22 mouse cellular contexts compared by ENCODE assay signal in genomic region chr2:20618396-20618795, GRCm38 (mm10).
DNase-seq lines count a peak whose midpoint lies in the region; ATAC-seq and TF ChIP-seq lines count a peak whose summit lies in the region.
"Had no signal": no experiment of that assay in that cellular context is flagged by ENCODE, and none has a peak within 500 bp of the region (broad histone marks: within the 10 kb centered on the region; RNA-seq: fewer than 3 reads in every experiment).

No protein-coding gene starts in this region.

- H3K27me3 ChIP-seq in forebrain, embryonic 15.5 days = no peaks in the 10 kb centered on the region
- no peaks in the 10 kb centered on the region for H3K27me3 ChIP-seq in forebrain, embryonic 13.5 days
- no peaks in the 10 kb centered on the region for H3K27me3 ChIP-seq in testis, adult 2 months (ENCODE audit: control insufficient read depth, insufficient read depth, low read length)
- H3K27me3 ChIP-seq: embryonic facial prominence, embryonic 13.5 days; forebrain, embryonic 12.5 days; heart, embryonic 15.5 days; intestine, embryonic 15.5 days had no signal

- H3K27ac ChIP-seq in forebrain, embryonic 15.5 days (replicated peaks) = no peak overlapping the region
- H3K27ac ChIP-seq in forebrain, embryonic 13.5 days = no peak overlapping the region
- H3K27ac ChIP-seq in testis, adult 2 months (ENCODE audit: control insufficient read depth, insufficient read depth, low read depth, low read length) = 0 out of 2 replicates have a peak overlapping the region, but pooled peaks have one; percentile 10
- H3K27ac ChIP-seq: embryonic facial prominence, embryonic 13.5 days; forebrain, embryonic 12.5 days; heart, adult 2 months; heart, embryonic 15.5 days; hindbrain, embryonic 10.5 days; hindbrain, embryonic 14.5 days; intestine, embryonic 15.5 days had no signal

- no peak for DNase-seq in cerebellum, adult 9-10 months
- peak; percentile 12 to 31 for DNase-seq in gastrocnemius, adult 8-10 months (ENCODE audit: low spot score in 2 of 2)
- DNase-seq in gastrocnemius, postnatal 4 days (ENCODE audit: low spot score in 2 of 2) = no peak
- no peak for DNase-seq in testis, postnatal 14 days (ENCODE audit: low spot score)
- DNase-seq: adrenal gland, adult 8-10 months; B cell, adult 2 months; heart, adult 2 months; heart, postnatal 14 days; kidney, adult 18-20 months had no signal

- no peak overlapping the region for H3K4me3 ChIP-seq in forebrain, embryonic 15.5 days
- no peak overlapping the region for H3K4me3 ChIP-seq in forebrain, embryonic 13.5 days
- no peak overlapping the region for H3K4me3 ChIP-seq in testis, adult 2 months (ENCODE audit: control insufficient read depth, low read depth, low read length)
- H3K4me3 ChIP-seq: embryonic facial prominence, embryonic 13.5 days; forebrain, embryonic 12.5 days; heart, adult 2 months; heart, embryonic 15.5 days; hindbrain, embryonic 10.5 days; intestine, embryonic 15.5 days had no signal

- WGBS in forebrain, embryonic 15.5 days = 88% methylated on average over 5 of the region's 5 CpGs
- 91% methylated on average over 5 of the region's 5 CpGs for WGBS in forebrain, embryonic 13.5 days

- no peak for TF ChIP-seq POLR2A in testis, adult 2 months (IDR thresholded peaks at IDR 0.05; ENCODE audit: control insufficient read depth, low read depth, low read length)

- 0 out of 2 replicates have a peak, but pooled peaks have one; percentile 20 for ATAC-seq in cerebellum, adult (ENCODE audit: insufficient number of reproducible peaks, low FRiP score, low TSS enrichment)
- 0 out of 2 replicates have a peak, but pooled peaks have one; percentile 35 for ATAC-seq in forebrain, embryonic 15.5 days (replicated peaks)
- ATAC-seq in forebrain, embryonic 13.5 days = no peak
- ATAC-seq: CD4-positive, CD25-positive, alpha-beta regulatory T cell, adult 4 months; intestine, embryonic 15.5 days had no signal

- H3K9ac ChIP-seq in forebrain, embryonic 15.5 days (replicated peaks) = no peak overlapping the region
- H3K9ac ChIP-seq in forebrain, embryonic 13.5 days = no peak overlapping the region
- H3K9ac ChIP-seq: embryonic facial prominence, embryonic 13.5 days; forebrain, embryonic 12.5 days; heart, embryonic 15.5 days; hindbrain, embryonic 14.5 days; intestine, embryonic 15.5 days had no signal

- TF ChIP-seq CTCF in testis, adult 2 months (IDR thresholded peaks at IDR 0.05; ENCODE audit: control insufficient read depth, insufficient read depth, insufficient replicate concordance, low read depth, low read length) = no peak

- H3K9me3 ChIP-seq in forebrain, embryonic 15.5 days = no peaks in the 10 kb centered on the region
- no peaks in the 10 kb centered on the region for H3K9me3 ChIP-seq in forebrain, embryonic 13.5 days (replicated peaks)
- H3K9me3 ChIP-seq: embryonic facial prominence, embryonic 13.5 days; forebrain, embryonic 12.5 days; G1E; heart, embryonic 15.5 days; hindbrain, embryonic 10.5 days; intestine, embryonic 15.5 days had no signal

- H3K4me1 ChIP-seq in forebrain, embryonic 15.5 days = 0 out of 2 replicates have a peak, but pooled peaks cover 2% of the 10 kb centered on the region
- no peaks in the 10 kb centered on the region for H3K4me1 ChIP-seq in forebrain, embryonic 13.5 days
- H3K4me1 ChIP-seq in testis, adult 2 months (ENCODE audit: control insufficient read depth, insufficient read depth, low read length) = peaks cover 2% of the 10 kb centered on the region; the same call in 1 of the 2 replicates
- H3K4me1 ChIP-seq: embryonic facial prominence, embryonic 13.5 days; forebrain, embryonic 12.5 days; heart, embryonic 15.5 days; hindbrain, embryonic 10.5 days; intestine, embryonic 15.5 days had no signal

- no peak overlapping the region for H3K4me2 ChIP-seq in forebrain, embryonic 15.5 days (replicated peaks)
- H3K4me2 ChIP-seq in forebrain, embryonic 13.5 days = no peak overlapping the region
- H3K4me2 ChIP-seq: embryonic facial prominence, embryonic 13.5 days; forebrain, embryonic 12.5 days; heart, embryonic 11.5 days; heart, embryonic 15.5 days; hindbrain, embryonic 14.5 days; intestine, embryonic 15.5 days had no signal

- no peaks in the 10 kb centered on the region for H3K36me3 ChIP-seq in forebrain, embryonic 15.5 days
- no peaks in the 10 kb centered on the region for H3K36me3 ChIP-seq in forebrain, embryonic 13.5 days (ENCODE audit: poor library complexity, severe bottlenecking)
- no peaks in the 10 kb centered on the region for H3K36me3 ChIP-seq in testis, adult 2 months (ENCODE audit: control insufficient read depth, insufficient read depth, low read length)
- H3K36me3 ChIP-seq: embryonic facial prominence, embryonic 13.5 days; forebrain, embryonic 12.5 days; G1E; heart, embryonic 15.5 days; hindbrain, embryonic 10.5 days; intestine, embryonic 15.5 days had no signal

Comparison
In these comparisons a context has a peak if more than half of its experiments do, and no peak if none do; other contexts are left out.
1. DNase-seq: peak in gastrocnemius, adult 8-10 months (2 of 2); none in cerebellum, adult 9-10 months (single experiment), gastrocnemius, postnatal 4 days (0 of 2) and testis, postnatal 14 days (single experiment).